ENCODE assay signal across 22 mouse cellular contexts in genomic region chr5:30545698-30546097, GRCm38 (mm10). TPM values are rescaled to one million over a fixed set of nuclear protein-coding genes. Genes with fewer than 3 reads are reported as not detected.
DNase-seq lines count a peak whose midpoint lies in the region; ATAC-seq lines count a peak whose summit lies in the region.
"Had no signal": no experiment of that assay in that cellular context is flagged by ENCODE, and none has a peak within 500 bp of the region (broad histone marks: within the 10 kb centered on the region; RNA-seq: fewer than 3 reads in every experiment).

TSS of gene Cib4 (minus strand) at chr5:30545836.

- no peaks in the 10 kb centered on the region for H3K9me3 ChIP-seq in embryonic facial prominence, embryonic 11.5 days (replicated peaks; ENCODE audit: control insufficient read depth, low read length)
- H3K9me3 ChIP-seq: embryonic facial prominence, embryonic 15.5 days; G1E; midbrain, embryonic 15.5 days; neural tube, embryonic 15.5 days; stomach, embryonic 15.5 days had no signal

- WGBS in embryonic facial prominence, embryonic 11.5 days = 55% methylated on average over 2 of the region's 2 CpGs

- peak; percentile 79 for DNase-seq in adrenal gland, adult 8-10 months
- DNase-seq in adrenal gland, adult 18-20 months (ENCODE audit: low spot score in 2 of 2) = no peak
- DNase-seq in ovary, adult 18-20 months (ENCODE audit: low spot score) = peak; percentile 46
- DNase-seq in ovary, postnatal 36 days (ENCODE audit: low spot score) = no peak
- DNase-seq in embryonic facial prominence, embryonic 11.5 days (ENCODE audit: low spot score) = peak; percentile 19
- peak; percentile 26 to 47 for DNase-seq in lung, postnatal 4 days
- DNase-seq in cerebellum, adult 11-12 months = no peak
- no peak for DNase-seq in spleen, postnatal 36 days (ENCODE audit: low spot score in 2 of 2)
- DNase-seq: B cell, adult 2 months; cerebellum, adult 11 months; liver, postnatal 0 days; right cerebral cortex, postnatal 14 days had no signal

- no peak within 1 kb of the TSS for H3K4me2 ChIP-seq in embryonic facial prominence, embryonic 11.5 days (ENCODE audit: low read depth, low read length)
- H3K4me2 ChIP-seq: embryonic facial prominence, embryonic 15.5 days; midbrain, embryonic 15.5 days; neural tube, embryonic 15.5 days; stomach, embryonic 15.5 days had no signal

- no peak within 1 kb of the TSS for H3K27ac ChIP-seq in embryonic facial prominence, embryonic 11.5 days (replicated peaks; ENCODE audit: low read depth, low read length)
- H3K27ac ChIP-seq: embryonic facial prominence, embryonic 15.5 days; midbrain, embryonic 15.5 days; neural tube, embryonic 15.5 days; stomach, embryonic 15.5 days had no signal

- H3K4me1 ChIP-seq in embryonic facial prominence, embryonic 11.5 days (ENCODE audit: control insufficient read depth, insufficient read depth, low read length) = no peaks in the 10 kb centered on the region
- H3K4me1 ChIP-seq: midbrain, embryonic 15.5 days; stomach, embryonic 15.5 days had no signal

- H3K9ac ChIP-seq in embryonic facial prominence, embryonic 11.5 days (replicated peaks; ENCODE audit: low read length) = no peak within 1 kb of the TSS
- H3K9ac ChIP-seq: embryonic facial prominence, embryonic 15.5 days; liver, postnatal 0 days; midbrain, embryonic 15.5 days; neural tube, embryonic 15.5 days; stomach, embryonic 15.5 days had no signal

- no peaks in the 10 kb centered on the region for H3K27me3 ChIP-seq in embryonic facial prominence, embryonic 11.5 days (ENCODE audit: control insufficient read depth, insufficient read depth, low read length)
- H3K27me3 ChIP-seq: embryonic facial prominence, embryonic 15.5 days; midbrain, embryonic 15.5 days; neural tube, embryonic 15.5 days; stomach, embryonic 15.5 days had no signal

- no peak within 1 kb of the TSS for H3K4me3 ChIP-seq in embryonic facial prominence, embryonic 11.5 days (ENCODE audit: low read depth, low read length)
- H3K4me3 ChIP-seq: embryonic facial prominence, embryonic 15.5 days; midbrain, embryonic 15.5 days; neural tube, embryonic 15.5 days; stomach, embryonic 15.5 days had no signal

- ATAC-seq in embryonic facial prominence, embryonic 11.5 days (replicated peaks; ENCODE audit: insufficient number of reproducible peaks, low FRiP score, low TSS enrichment, low read depth) = no peak
- ATAC-seq: forebrain, embryonic 16.5 days; inflammation-experienced regulatory T-cells, adult 6 months; liver, postnatal 0 days; midbrain, embryonic 15.5 days had no signal

- H3K36me3 ChIP-seq in embryonic facial prominence, embryonic 11.5 days (replicated peaks; ENCODE audit: control insufficient read depth, insufficient read depth, low read depth, low read length) = no peaks in the 10 kb centered on the region
- H3K36me3 ChIP-seq: embryonic facial prominence, embryonic 15.5 days; G1E; midbrain, embryonic 15.5 days; neural tube, embryonic 15.5 days; stomach, embryonic 15.5 days had no signal

RNA-seq across cellular contexts. Expression of gene Cib4, which starts in this region (rescaled TPM):
- total RNA-seq in adrenal gland, adult 8-10 months (2022) = 1 to 10 TPM; 1.9 to 6.7 (median 3.7) TPM
- total RNA-seq in adrenal gland, adult 18-20 months (2021) = 1 to 10 TPM in 1 of 2 experiments, under 1 TPM in 1; 0.43 to 1.2 TPM
- not detected in 2 replicates for polyA plus RNA-seq in embryonic facial prominence, embryonic 11.5 days (2014; fragmentation: Nextera tagmentation; extraction: Ambion mirVana)
- total RNA-seq: G1E; gastrocnemius, postnatal 4 days; heart, postnatal 25 days; left cerebral cortex, postnatal 36 days had no signal
- polyA plus RNA-seq: forebrain, embryonic 16.5 days; G1E; inflammation-experienced regulatory T-cells, adult 6 months; liver, postnatal 0 days; midbrain, embryonic 15.5 days; neural tube, embryonic 15.5 days; stomach, embryonic 15.5 days had no signal

Comparison
In these comparisons a context has a peak if more than half of its experiments do, and no peak if none do; other contexts are left out.
1. DNase-seq: peak in adrenal gland, adult 8-10 months (single experiment), ovary, adult 18-20 months (single experiment) and lung, postnatal 4 days (2 of 2); none in adrenal gland, adult 18-20 months (0 of 2), ovary, postnatal 36 days (single experiment), cerebellum, adult 11-12 months (single experiment) and spleen, postnatal 36 days (0 of 2).
2. Peak in DNase-seq in embryonic facial prominence, embryonic 11.5 days; RNA of the gene not detected or under 1 TPM.